Mouse (Mus musculus) testis, adult 2 months (tissue): ENCODE data around the gene Ephb4.

ENCODE experiments used
- CTCF ChIP-seq: fragments of 200-500 bp; IDR thresholded peaks from 2 replicates; pipeline ENCODE4 v1.5.1; 2012; ENCODE audit warnings: low read depth, mild to moderate bottlenecking, inconsistent platforms, low read length, moderate library complexity; ENCODE audit not compliant: control insufficient read depth, insufficient read depth, insufficient replicate concordance
- POLR2A ChIP-seq: fragments of 200-500 bp; IDR thresholded peaks from 2 replicates; pipeline ENCODE4 v1.6.1; 2012; ENCODE audit warnings: low read depth, mild to moderate bottlenecking, inconsistent platforms, low read length, moderate library complexity; ENCODE audit not compliant: control insufficient read depth

- TF ChIP-seq POLR2A (no peak), CTCF (no peak)
Measured at GRCm38 (mm10) chr5:137383441-137383840, 33.5 kb downstream of the Ephb4 start.
